Mouse (Mus musculus): ENCODE data around the gene Kdelr1. TPM values are rescaled to one million over a fixed set of nuclear protein-coding genes. Genes with fewer than 3 reads are reported as not detected.

Kdelr1 gene
- total RNA-seq (2021) = 10 to 100 TPM; 53.4 to 64.2 TPM
- long read RNA-seq, experiment 1, transcript Kdelr1-201 (5 exons, 1,599 nt) = major isoform, 7 of 19 reads
- long read RNA-seq, experiment 1, partial matches to known transcripts = 2 of 19 reads
- long read RNA-seq, experiment 1, other reads (novel, unspliced or antisense) = 9 of 19 reads
- long read RNA-seq, experiment 2, transcript Kdelr1-201 (5 exons, 1,599 nt) = major isoform, 6 of 16 reads
- long read RNA-seq, experiment 2, partial matches to known transcripts = 8 of 16 reads
- long read RNA-seq, experiment 2, other reads (novel, unspliced or antisense) = 2 of 16 reads

GRCm38 (mm10) chr7:45872624-45873023 is at the start of gene Kdelr1:
Kdelr1 (plus strand) TSS chr7:45872772.
- DNase-seq = peak; percentile 83

DNA sequence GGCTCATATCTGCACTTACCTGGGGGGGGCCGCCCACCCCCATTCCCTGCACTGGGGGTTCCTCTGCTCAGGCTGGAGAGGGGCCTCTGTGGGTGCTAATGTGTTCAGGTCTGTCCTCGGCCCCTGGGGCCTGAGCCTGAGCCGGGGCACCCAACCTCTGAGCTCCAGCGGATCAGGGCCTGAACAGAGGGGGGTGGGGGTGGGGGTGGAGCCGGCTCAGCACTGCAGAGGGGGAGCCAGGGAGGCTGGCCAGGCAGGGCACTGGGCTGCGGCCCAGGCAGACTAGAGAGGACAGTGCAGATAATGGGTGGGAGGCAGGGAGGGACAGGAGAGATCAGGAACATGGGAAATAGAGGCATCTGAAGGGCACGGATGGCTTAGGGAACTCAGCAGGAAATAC is 48.0 kb upstream of the Kdelr1 start, which contains the start of gene Kcnj14:
Kcnj14 (minus strand) TSS at position 185 of the 400 bp plus-strand sequence.
- DNase-seq = no peak

- DNase-seq = no peak
Measured at GRCm38 (mm10) chr7:45826631-45827030, 45.9 kb upstream of the Kdelr1 start.

DNA sequence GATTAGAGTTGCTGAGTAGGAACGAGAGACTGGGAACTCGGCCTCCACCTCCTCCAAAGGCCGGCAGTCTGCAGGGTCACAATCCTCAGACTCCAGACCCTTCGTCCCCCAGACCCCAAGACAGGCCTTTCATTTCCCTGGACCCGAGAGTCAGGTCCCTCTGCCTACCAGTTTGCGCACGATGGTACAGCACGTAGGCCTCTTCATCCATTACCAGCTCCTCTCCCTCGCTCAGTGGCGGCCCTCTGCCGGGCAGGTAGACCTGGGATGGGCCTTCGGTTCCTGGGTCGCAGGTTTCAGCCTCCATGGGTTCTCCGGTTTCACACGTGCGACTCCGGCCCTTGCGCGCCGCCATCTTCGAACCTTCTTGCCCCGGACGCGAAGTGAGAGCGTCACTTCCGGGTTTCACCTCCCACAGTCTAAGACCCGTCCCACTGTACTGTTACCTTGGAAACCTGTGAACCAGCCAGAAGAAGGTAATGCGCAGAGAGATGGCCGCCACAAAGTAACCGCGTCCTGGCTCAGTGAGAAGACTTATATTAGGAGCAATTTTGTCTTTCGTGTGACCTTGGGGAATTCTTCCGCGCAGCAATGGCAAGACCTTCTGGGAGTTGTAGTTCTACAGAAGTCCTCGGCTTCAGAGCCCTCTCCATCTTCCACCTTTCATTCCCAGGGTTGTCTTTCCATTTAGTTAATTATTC is 42.0 kb upstream of the Kdelr1 start, which contains the start of gene Grwd1:
Grwd1 (minus strand) TSS at position 518 of the 701 bp plus-strand sequence.
- peak; percentile 76 for DNase-seq

DNA sequence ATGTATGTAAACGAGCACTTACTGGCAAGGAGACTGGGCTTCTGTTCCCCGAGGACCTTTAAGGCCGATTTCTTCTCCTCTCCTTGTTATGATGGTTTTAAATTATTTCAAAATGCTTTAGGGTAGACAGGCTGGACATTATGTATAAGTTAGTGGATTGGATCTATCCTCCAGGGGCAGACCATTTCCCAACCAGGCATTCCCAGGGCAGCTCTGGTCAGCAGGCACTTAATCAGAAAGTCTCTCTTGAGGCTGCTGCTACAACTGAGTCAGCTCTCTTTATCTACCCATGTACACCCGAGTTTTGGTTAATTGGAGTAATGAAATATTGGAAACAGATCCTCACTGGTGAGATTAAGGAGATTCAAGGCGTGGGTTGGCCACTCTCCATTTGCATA is 41.4 kb upstream of the Kdelr1 start:
- no peak for DNase-seq

DNA sequence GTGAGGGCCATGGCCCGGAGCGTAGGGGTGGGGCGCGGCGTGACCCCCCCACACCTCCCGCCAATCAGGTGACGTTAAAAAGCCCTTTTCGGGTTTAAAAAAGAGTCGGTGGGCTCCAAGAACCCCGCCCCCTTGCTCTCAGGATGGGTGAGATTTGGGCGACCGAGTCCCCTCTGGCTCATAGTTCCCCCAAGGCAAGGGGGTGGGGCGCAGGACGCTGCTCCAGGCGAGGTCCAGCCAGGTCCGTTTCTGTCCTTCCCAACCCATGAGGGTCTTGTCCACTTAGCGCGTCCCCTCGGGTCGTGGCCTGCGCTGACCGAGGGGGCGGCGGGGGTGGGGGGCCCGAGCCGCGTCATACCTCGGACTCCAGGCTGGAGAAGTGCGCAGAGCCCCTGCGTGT is 40.1 kb upstream of the Kdelr1 start:
- DNase-seq = no peak

DNA sequence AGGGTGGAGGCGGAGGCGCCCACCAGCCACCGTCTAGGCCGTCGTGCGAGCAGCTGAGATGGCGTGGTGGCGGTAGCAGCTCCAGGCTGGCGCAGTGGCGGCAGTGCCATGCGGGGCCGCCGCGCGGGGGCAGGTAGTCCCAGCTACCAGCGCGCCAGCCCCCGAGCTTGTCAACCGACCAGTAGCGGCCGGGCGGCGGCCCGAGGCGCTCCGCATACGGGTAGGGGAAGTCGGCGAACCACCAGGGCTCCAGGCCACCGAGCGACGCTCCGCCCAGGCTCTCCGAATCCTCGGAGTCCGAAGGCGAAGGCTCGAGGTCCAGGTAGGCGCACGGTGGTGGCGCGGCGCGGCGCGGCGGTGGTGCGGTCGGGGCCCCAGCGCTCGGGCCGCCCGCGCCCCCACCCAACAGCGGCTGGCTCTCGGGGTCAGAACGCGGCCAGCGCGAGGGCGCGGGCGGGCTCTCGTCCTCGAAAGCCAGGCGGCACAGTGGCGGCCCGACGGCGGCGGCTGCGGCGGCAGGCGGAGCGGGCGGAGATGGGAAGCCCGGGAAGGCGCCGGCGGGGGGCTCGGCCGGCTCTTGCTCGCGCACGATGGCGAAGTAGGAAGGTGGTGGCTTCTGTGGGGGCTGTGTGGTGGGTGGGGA is 39.3 kb upstream of the Kdelr1 start:
- DNase-seq = no peak

- no peak for DNase-seq
Measured at GRCm38 (mm10) chr7:45833924-45834323, 38.6 kb upstream of the Kdelr1 start.

- no peak for DNase-seq
Measured at GRCm38 (mm10) chr7:45842950-45843744, 29.4 kb upstream of the Kdelr1 start.

GRCm38 (mm10) chr7:45848447-45849027 is 24.0 kb upstream of the Kdelr1 start:
- DNase-seq = no peak

- no peak for DNase-seq
Measured at GRCm38 (mm10) chr7:45850661-45851060, 21.9 kb upstream of the Kdelr1 start.

GRCm38 (mm10) chr7:45853089-45853488 is 19.5 kb upstream of the Kdelr1 start:
- DNase-seq = no peak

DNA sequence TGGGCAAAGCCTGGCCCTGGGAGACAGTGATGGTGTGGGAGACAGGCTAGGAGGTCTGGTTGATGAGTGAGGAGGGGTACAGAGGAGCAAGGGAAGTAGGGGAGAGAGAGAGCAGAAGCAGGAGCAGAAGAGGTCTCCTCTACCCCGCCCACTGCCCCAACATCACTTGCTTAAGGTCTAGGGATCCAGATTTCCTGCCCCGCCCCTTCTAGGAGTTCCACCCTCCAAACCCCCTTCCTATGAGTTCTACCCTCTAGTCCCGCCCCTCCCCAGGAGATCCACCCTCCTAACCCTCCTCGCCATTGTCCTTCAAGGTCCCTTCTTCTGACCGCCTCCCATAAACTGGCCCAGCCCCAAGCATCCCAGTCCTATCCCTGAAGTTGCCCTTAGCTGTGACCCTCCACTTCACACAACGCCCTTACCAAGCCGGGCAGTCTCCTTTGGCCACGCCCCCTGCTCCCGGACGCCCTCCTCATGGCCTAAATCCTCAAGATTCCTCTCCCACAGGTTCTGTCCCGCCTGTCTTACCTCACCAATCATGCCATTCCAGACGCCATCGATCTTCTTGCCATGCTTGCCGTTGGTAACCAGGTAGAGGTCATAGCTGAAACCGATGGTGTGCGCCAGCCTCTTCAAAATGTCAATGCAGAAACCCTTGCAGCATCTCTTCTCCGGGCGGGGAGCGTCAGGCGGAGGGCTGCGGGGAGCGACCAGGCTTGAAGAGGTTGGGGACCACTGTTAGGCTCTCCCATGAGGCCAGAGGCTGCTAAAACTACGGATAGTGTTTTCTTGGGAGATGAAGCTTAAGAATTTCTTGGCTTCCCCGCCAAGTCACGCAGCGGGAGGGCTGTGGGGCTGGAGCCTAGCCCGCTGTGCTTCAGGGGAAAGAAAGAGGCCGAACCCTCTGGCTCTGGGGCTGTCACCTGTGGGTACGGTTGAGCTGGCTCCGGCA is 15.3 kb upstream of the Kdelr1 start:
- peak; percentile 5 for DNase-seq

- DNase-seq = no peak
Measured at GRCm38 (mm10) chr7:45859008-45859407, 13.6 kb upstream of the Kdelr1 start.

DNA sequence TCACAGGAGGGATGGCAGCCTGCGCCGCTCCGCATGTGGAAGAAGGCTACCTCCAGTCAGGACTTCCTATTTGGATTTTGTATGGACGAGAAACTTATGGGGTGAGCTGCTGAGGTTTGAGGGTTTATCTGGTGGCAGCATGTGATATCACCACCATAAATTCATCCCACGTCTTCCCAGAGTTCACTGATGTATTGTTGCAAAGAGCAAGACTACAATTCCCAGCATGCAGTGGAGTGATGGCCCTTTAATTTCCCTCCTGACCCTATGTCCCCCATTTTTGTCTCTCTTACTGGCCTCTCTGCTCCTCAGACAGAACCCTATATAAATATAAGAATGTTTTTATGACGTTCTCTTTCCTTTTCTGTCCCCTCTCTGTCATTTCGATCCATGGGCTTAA is 9.8 kb upstream of the Kdelr1 start:
- DNase-seq = no peak

- no peak for DNase-seq
Measured at GRCm38 (mm10) chr7:45864435-45864834, 8.1 kb upstream of the Kdelr1 start.

- DNase-seq = peak; percentile 91
Measured at GRCm38 (mm10) chr7:45865925-45866910, 6.4 kb upstream of the Kdelr1 start.

- no peak for DNase-seq
Measured at GRCm38 (mm10) chr7:45867871-45868270, 4.7 kb upstream of the Kdelr1 start.

DNA sequence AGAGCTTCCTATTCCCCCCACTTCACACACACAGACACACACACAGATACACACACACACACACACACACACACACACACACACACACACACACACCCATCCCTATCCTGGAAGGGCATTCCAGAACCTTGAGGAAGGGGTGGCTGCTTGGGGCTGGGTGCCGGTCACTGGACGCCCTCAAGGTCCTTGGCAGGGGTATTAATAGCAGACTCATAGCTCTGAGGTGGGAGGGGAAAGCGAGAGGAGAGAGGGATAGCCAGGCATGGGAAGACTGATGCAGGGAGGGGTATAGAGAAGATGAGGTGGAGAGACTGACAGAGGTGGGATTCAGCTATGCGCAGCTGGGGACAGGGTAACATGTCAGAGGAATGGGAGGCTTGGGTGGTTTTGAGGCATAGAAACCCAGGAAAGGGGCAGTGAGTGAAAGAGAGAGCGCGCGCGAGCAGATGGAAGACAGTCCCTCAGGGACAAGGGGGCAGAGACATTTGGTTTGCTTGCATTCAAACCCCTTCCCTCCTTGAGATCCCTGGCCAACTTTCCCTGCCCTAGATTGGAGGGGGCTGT is 3.4 kb upstream of the Kdelr1 start:
- DNase-seq = no peak

All from gastrocnemius, postnatal 25 days (tissue).